Mouse (Mus musculus): ENCODE data around the gene Sox11. TPM values are rescaled to one million over a fixed set of nuclear protein-coding genes. Genes with fewer than 3 reads are reported as not detected.

Gene Sox11
- 10.1 and 11.2 TPM in 2 replicates for total RNA-seq (2012; rRNA removed)

DNA sequence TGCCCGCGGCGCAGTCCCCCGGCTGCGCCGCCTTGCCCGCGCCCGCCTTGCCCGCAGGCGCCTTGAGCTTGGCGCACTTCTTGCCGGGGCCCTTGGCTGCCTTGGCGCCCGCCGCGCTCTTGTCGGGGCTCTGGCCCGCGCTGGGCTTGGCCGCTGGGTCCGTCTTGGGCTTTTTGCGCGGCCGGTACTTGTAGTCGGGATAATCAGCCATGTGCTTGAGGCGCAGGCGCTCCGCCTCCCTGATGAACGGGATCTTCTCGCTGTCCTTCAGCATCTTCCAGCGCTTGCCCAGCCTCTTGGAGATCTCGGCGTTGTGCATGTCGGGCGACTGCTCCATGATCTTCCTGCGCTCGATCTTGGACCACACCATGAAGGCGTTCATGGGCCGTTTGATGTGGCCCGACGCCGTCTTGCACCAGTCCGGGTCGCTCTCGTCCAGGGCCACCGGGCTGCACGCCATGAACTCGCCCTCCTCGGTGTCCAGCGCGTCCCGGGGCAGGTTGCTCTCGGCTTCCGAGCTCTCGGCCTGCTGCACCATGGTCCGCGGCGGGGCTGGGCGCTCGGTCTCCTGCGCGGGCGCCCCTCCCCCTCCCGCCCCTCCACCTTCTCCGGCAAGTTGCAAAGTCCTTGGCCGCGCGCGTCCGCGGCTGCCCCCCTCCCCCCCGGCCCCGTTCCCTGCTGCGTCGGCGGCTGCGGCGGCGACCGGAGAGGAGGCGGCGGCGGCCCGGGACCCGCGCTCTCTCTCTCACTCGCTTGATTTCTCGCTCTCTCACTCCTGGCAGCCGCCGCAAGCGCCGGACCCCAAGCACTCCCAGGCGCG, at the start of gene Sox11:
Sox11 (minus strand) TSS at position 704 of the 820 bp plus-strand sequence.
- Histone ChIP-seq H3K4me1 (ENCODE audit: control insufficient read depth in 2 of 2, insufficient read depth in 2 of 2, low read length in 2 of 2, poor library complexity in 1 of 2) (peaks cover 2 to 5% of the 10 kb centered on the region in 2 experiments; a peak in 3 of 4 replicates), H3K27ac (ENCODE audit: insufficient read depth, low read depth, low read length, poor library complexity, severe bottlenecking) (no peak within 1 kb of the TSS), H3K36me3 (ENCODE audit: control insufficient read depth, insufficient read depth, low read length, poor library complexity, severe bottlenecking) (no peaks in the 10 kb centered on the region), H3K9me3 (ENCODE audit: control insufficient read depth, insufficient read depth, low read depth, low read length) (no peaks in the 10 kb centered on the region), H3K9ac (ENCODE audit: insufficient read depth, low read depth, low read length, poor library complexity, severe bottlenecking) (peak within 1 kb of the TSS; percentile 66), H3K4me3 (ENCODE audit: insufficient read depth in 1 of 2, low read depth in 1 of 2, low read length in 2 of 2, poor library complexity in 1 of 2, severe bottlenecking in 1 of 2) (peak within 1 kb of the TSS; percentile 75 to 79)
- in situ Hi-C loops (cut with MboI; ENCODE audit: low sequenced_read_pairs in 2 of 2, unreplicated experiment in 2 of 2): no loop called here
- DNase-seq (ENCODE audit: low read depth, low spot score): peak; percentile 17
- TF ChIP-seq MAFK (IDR thresholded peaks at IDR 0.05; ENCODE audit: insufficient read depth, low read depth, low read length): no peak
- TF ChIP-seq HCFC1 (IDR thresholded peaks at IDR 0.05; ENCODE audit: borderline replicate concordance, insufficient read depth, low read length): no peak
- no peak for TF ChIP-seq ZNF384 (IDR thresholded peaks at IDR 0.05; ENCODE audit: low read depth, low read length)
- TF ChIP-seq CHD2 (IDR thresholded peaks at IDR 0.05; ENCODE audit: low read depth, low read length): no peak
- TF ChIP-seq ZC3H11A (IDR thresholded peaks at IDR 0.05; ENCODE audit: borderline replicate concordance, low read depth, low read length): no peak

- Histone ChIP-seq H3K27ac (ENCODE audit: insufficient read depth, low read depth, low read length, poor library complexity, severe bottlenecking) (no peak overlapping the region), H3K4me1 (ENCODE audit: control insufficient read depth in 2 of 2, insufficient read depth in 2 of 2, low read length in 2 of 2, poor library complexity in 1 of 2) (no peaks in the 10 kb centered on the region; a peak in 1 of 4 replicates), H3K4me3 (ENCODE audit: insufficient read depth in 1 of 2, low read depth in 1 of 2, low read length in 2 of 2, poor library complexity in 1 of 2, severe bottlenecking in 1 of 2) (no peak overlapping the region), H3K36me3 (ENCODE audit: control insufficient read depth, insufficient read depth, low read length, poor library complexity, severe bottlenecking) (no peaks in the 10 kb centered on the region), H3K9me3 (ENCODE audit: control insufficient read depth, insufficient read depth, low read depth, low read length) (no peaks in the 10 kb centered on the region), H3K9ac (ENCODE audit: insufficient read depth, low read depth, low read length, poor library complexity, severe bottlenecking) (no peak overlapping the region)
- no peak for TF ChIP-seq ZNF384 (IDR thresholded peaks at IDR 0.05; ENCODE audit: low read depth, low read length)
- TF ChIP-seq HCFC1 (IDR thresholded peaks at IDR 0.05; ENCODE audit: borderline replicate concordance, insufficient read depth, low read length): no peak
- no peak for TF ChIP-seq ZC3H11A (IDR thresholded peaks at IDR 0.05; ENCODE audit: borderline replicate concordance, low read depth, low read length)
- in situ Hi-C loops (cut with MboI; ENCODE audit: low sequenced_read_pairs in 2 of 2, unreplicated experiment in 2 of 2): no loop called here
- no peak for DNase-seq (ENCODE audit: low read depth, low spot score)
These were observed 49.4 kb upstream of the Sox11 start for GRCm38 (mm10) chr12:27391652-27392305.

GRCm38 (mm10) chr12:27390439-27390838, 48.1 kb upstream of the Sox11 start:
- no peak overlapping the region for H3K4me3 ChIP-seq (ENCODE audit: insufficient read depth in 1 of 2, low read depth in 1 of 2, low read length in 2 of 2, poor library complexity in 1 of 2, severe bottlenecking in 1 of 2)
- no peaks in the 10 kb centered on the region; a peak in 1 of 4 replicates for H3K4me1 ChIP-seq (ENCODE audit: control insufficient read depth in 2 of 2, insufficient read depth in 2 of 2, low read length in 2 of 2, poor library complexity in 1 of 2)
- in situ Hi-C loops (cut with MboI; ENCODE audit: low sequenced_read_pairs in 2 of 2, unreplicated experiment in 2 of 2): no loop called here
- no peak for DNase-seq (ENCODE audit: low read depth, low spot score)
- TF ChIP-seq ZC3H11A (IDR thresholded peaks at IDR 0.05; ENCODE audit: borderline replicate concordance, low read depth, low read length) (no peak), CHD2 (IDR thresholded peaks at IDR 0.05; ENCODE audit: low read depth, low read length) (no peak), HCFC1 (IDR thresholded peaks at IDR 0.05; ENCODE audit: borderline replicate concordance, insufficient read depth, low read length) (no peak), MAFK (IDR thresholded peaks at IDR 0.05; ENCODE audit: insufficient read depth, low read depth, low read length) (no peak), ZNF384 (IDR thresholded peaks at IDR 0.05; ENCODE audit: low read depth, low read length) (no peak)
- H3K9me3 ChIP-seq (ENCODE audit: control insufficient read depth, insufficient read depth, low read depth, low read length): no peaks in the 10 kb centered on the region
- no peaks in the 10 kb centered on the region for H3K36me3 ChIP-seq (ENCODE audit: control insufficient read depth, insufficient read depth, low read length, poor library complexity, severe bottlenecking)
- H3K27ac ChIP-seq (ENCODE audit: insufficient read depth, low read depth, low read length, poor library complexity, severe bottlenecking): no peak overlapping the region
- no peak overlapping the region for H3K9ac ChIP-seq (ENCODE audit: insufficient read depth, low read depth, low read length, poor library complexity, severe bottlenecking)

GRCm38 (mm10) chr12:27389429-27389828, 47.1 kb upstream of the Sox11 start:
- H3K27ac ChIP-seq (ENCODE audit: insufficient read depth, low read depth, low read length, poor library complexity, severe bottlenecking): no peak overlapping the region
- no peak for TF ChIP-seq MAFK (IDR thresholded peaks at IDR 0.05; ENCODE audit: insufficient read depth, low read depth, low read length)
- TF ChIP-seq HCFC1 (IDR thresholded peaks at IDR 0.05; ENCODE audit: borderline replicate concordance, insufficient read depth, low read length): no peak
- TF ChIP-seq CHD2 (IDR thresholded peaks at IDR 0.05; ENCODE audit: low read depth, low read length): no peak
- TF ChIP-seq ZNF384 (IDR thresholded peaks at IDR 0.05; ENCODE audit: low read depth, low read length): no peak
- no peak for TF ChIP-seq ZC3H11A (IDR thresholded peaks at IDR 0.05; ENCODE audit: borderline replicate concordance, low read depth, low read length)
- no peaks in the 10 kb centered on the region; a peak in 1 of 4 replicates for H3K4me1 ChIP-seq (ENCODE audit: control insufficient read depth in 2 of 2, insufficient read depth in 2 of 2, low read length in 2 of 2, poor library complexity in 1 of 2)
- H3K9me3 ChIP-seq (ENCODE audit: control insufficient read depth, insufficient read depth, low read depth, low read length): no peaks in the 10 kb centered on the region
- H3K4me3 ChIP-seq (ENCODE audit: insufficient read depth in 1 of 2, low read depth in 1 of 2, low read length in 2 of 2, poor library complexity in 1 of 2, severe bottlenecking in 1 of 2): no peak overlapping the region
- no peaks in the 10 kb centered on the region for H3K36me3 ChIP-seq (ENCODE audit: control insufficient read depth, insufficient read depth, low read length, poor library complexity, severe bottlenecking)
- in situ Hi-C loops (cut with MboI; ENCODE audit: low sequenced_read_pairs in 2 of 2, unreplicated experiment in 2 of 2): no loop called here
- DNase-seq (ENCODE audit: low read depth, low spot score): no peak
- no peak overlapping the region for H3K9ac ChIP-seq (ENCODE audit: insufficient read depth, low read depth, low read length, poor library complexity, severe bottlenecking)
